Mouse (Mus musculus) thymus, postnatal 36 days (tissue): ENCODE data around the gene Oaz2.

Experiments used
- DNase-seq, 2 experiments: peaks; one replicate each; pipeline ENCODE4 v3.0.0; 2022; ENCODE audit warnings: mixed read lengths in 2 of 2

Oaz2 gene

GRCm38 (mm10) chr9:65695646-65696045 lies 27.8 kb downstream of the Oaz2 start:
- no peak for DNase-seq

- no peak for DNase-seq
Measured at GRCm38 (mm10) chr9:65696337-65696736, 28.5 kb downstream of the Oaz2 start.

GRCm38 (mm10) chr9:65697356-65697755 lies 29.6 kb downstream of the Oaz2 start:
- no peak for DNase-seq

GRCm38 (mm10) chr9:65697992-65698391 lies 30.2 kb downstream of the Oaz2 start:
- no peak for DNase-seq

GRCm38 (mm10) chr9:65700504-65700903 lies 32.7 kb downstream of the Oaz2 start:
- no peak for DNase-seq

GRCm38 (mm10) chr9:65702286-65702685 lies 34.5 kb downstream of the Oaz2 start:
- no peak for DNase-seq

GRCm38 (mm10) chr9:65703241-65703640 lies 35.4 kb downstream of the Oaz2 start:
- DNase-seq: no peak

GRCm38 (mm10) chr9:65703926-65704595 lies 36.3 kb downstream of the Oaz2 start:
- DNase-seq: no peak

- no peak for DNase-seq
Measured at GRCm38 (mm10) chr9:65718195-65718594, 50.4 kb downstream of the Oaz2 start.

GRCm38 (mm10) chr9:65721161-65721566 lies 53.4 kb downstream of the Oaz2 start:
- DNase-seq: no peak

GRCm38 (mm10) chr9:65724471-65725290 lies 56.9 kb downstream of the Oaz2 start:
- DNase-seq: no peak

GRCm38 (mm10) chr9:65725291-65725622 lies 57.5 kb downstream of the Oaz2 start:
- no peak for DNase-seq

GRCm38 (mm10) chr9:65726431-65726830 lies 58.6 kb downstream of the Oaz2 start:
- no peak for DNase-seq

GRCm38 (mm10) chr9:65727491-65727890 lies 59.7 kb downstream of the Oaz2 start:
- DNase-seq: no peak

- no peak for DNase-seq
Measured at GRCm38 (mm10) chr9:65728588-65728987, 60.8 kb downstream of the Oaz2 start.

- no peak for DNase-seq
Measured at GRCm38 (mm10) chr9:65734931-65735330, 67.1 kb downstream of the Oaz2 start.
